Mouse (Mus musculus) kidney, adult 2 months (tissue): ENCODE measurements around the gene Eml3.

ENCODE experiments used
- CTCF ChIP-seq: fragments of 200-500 bp; conservative IDR thresholded peaks from 2 replicates; pipeline ENCODE4 v1.5.1; 2011; ENCODE audit warnings: low read depth, mild to moderate bottlenecking, control low read depth, low read length, moderate library complexity, mixed read lengths; ENCODE audit not compliant: insufficient read depth, insufficient read length
- POLR2A ChIP-seq: fragments of 200-500 bp; IDR thresholded peaks from one replicate; pipeline ENCODE4 v1.6.1; 2011; ENCODE audit warnings: low read depth, low read length, control low read depth

DNA sequence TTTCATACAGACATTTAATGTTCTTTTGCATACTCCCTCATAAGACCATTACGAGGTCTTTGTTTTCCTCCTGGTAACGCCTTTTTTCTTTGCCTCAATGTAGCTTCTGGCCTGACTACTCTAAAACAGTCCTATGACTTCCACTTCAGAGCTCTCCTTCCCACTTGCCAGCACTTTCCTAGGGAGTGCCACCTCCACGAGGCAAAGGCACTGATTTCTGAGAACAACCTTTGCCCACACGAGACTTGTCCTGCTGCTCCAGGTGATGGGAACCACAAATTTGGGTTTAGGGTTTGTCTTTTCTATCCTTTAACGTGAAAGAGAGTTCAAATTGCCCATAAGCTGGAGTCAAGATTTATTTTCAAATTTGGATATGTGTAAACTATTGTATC is 36.8 kb downstream of the Eml3 start:
- TF ChIP-seq POLR2A (no peak), CTCF (no peak)
